Mouse (Mus musculus) forebrain, embryonic 15.5 days (tissue): ENCODE measurements around the gene Dpf3. TPM values are rescaled to one million over a fixed set of nuclear protein-coding genes. Genes with fewer than 3 reads are reported as not detected.

ENCODE experiments used
- ATAC-seq: fragments of 200-750 bp; cut with Nextera tagmentation; replicated peaks from 2 replicates; pipeline ENCODE4 v1.8.0; 2017; ENCODE audit warnings: mild to moderate bottlenecking, moderate TSS enrichment, moderate library complexity
- H3K27ac ChIP-seq: fragments of 300-500 bp; sonication (generic); replicated peaks from 2 replicates; pipeline ENCODE4 v1.5.1; 2015; ENCODE audit warnings: mild to moderate bottlenecking, inconsistent platforms
- H3K27me3 ChIP-seq: fragments of 300-500 bp; sonication (generic); 2 replicates; pipeline ENCODE4 v1.6.1; 2015; ENCODE audit warnings: inconsistent platforms
- H3K36me3 ChIP-seq: fragments of 300-500 bp; sonication (generic); 2 replicates; pipeline ENCODE4 v1.6.1; 2015; ENCODE audit warnings: mild to moderate bottlenecking, inconsistent platforms
- H3K4me1 ChIP-seq: fragments of 300-500 bp; sonication (generic); 2 replicates; pipeline ENCODE4 v1.6.1; 2015; ENCODE audit warnings: inconsistent platforms
- H3K4me2 ChIP-seq: fragments of 300-500 bp; sonication (generic); replicated peaks from 2 replicates; pipeline ENCODE4 v1.6.1; 2015; ENCODE audit warnings: mild to moderate bottlenecking, inconsistent platforms
- H3K4me3 ChIP-seq: fragments of 300-500 bp; sonication (generic); 2 replicates; pipeline ENCODE4 v1.5.1; 2015; ENCODE audit warnings: mild to moderate bottlenecking, inconsistent platforms
- H3K9ac ChIP-seq: fragments of 300-500 bp; sonication (generic); replicated peaks from 2 replicates; pipeline ENCODE4 v1.6.1; 2015; ENCODE audit warnings: mild to moderate bottlenecking, inconsistent platforms
- H3K9me3 ChIP-seq: fragments of 300-500 bp; sonication (generic); 2 replicates; pipeline ENCODE4 v1.6.1; 2016; ENCODE audit warnings: inconsistent platforms
- WGBS: fragments of 180-500 bp; shearing (Covaris S2); methylation state at CpG from one replicate; pipeline ENCODE4 v1.1.7; 2015; ENCODE audit warnings: mixed read lengths; 5-methylcytosine and 5-hydroxymethylcytosine counted together
- polyA plus RNA-seq: library from polyadenylated mRNA; unstranded; fragments of >200 nt; fragmentation: Nextera tagmentation; extraction: Ambion mirVana; gene quantifications from 2 replicates; pipeline ENCODE4 v1.2.1, GENCODE M21; 2015

Dpf3 gene
- polyA plus RNA-seq, 1 experiment from 2014 or later: 11.2 TPM

- no peak overlapping the region for H3K4me3 ChIP-seq
- peaks cover 10% of the 10 kb centered on the region for H3K4me1 ChIP-seq
- peak overlapping the region; percentile 40 for H3K27ac ChIP-seq
- H3K36me3 ChIP-seq: no peaks in the 10 kb centered on the region
- no peaks in the 10 kb centered on the region for H3K9me3 ChIP-seq
- H3K27me3 ChIP-seq: no peaks in the 10 kb centered on the region
- H3K4me2 ChIP-seq: no peak overlapping the region
- no peak overlapping the region for H3K9ac ChIP-seq
- no peak for ATAC-seq
- 60% methylated on average over 11 of the region's 11 CpGs for WGBS
Observed at GRCm38 (mm10) chr12:83424720-83425444, 62.6 kb downstream of the Dpf3 start.

GRCm38 (mm10) chr12:83424086-83424719, 63.3 kb downstream of the Dpf3 start:
- ATAC-seq: no peak
- Histone ChIP-seq H3K4me3 (no peak overlapping the region), H3K27ac (peak overlapping the region; percentile 40; the same call in 1 of the 2 replicates), H3K36me3 (no peaks in the 10 kb centered on the region), H3K4me1 (peaks cover 10% of the 10 kb centered on the region), H3K27me3 (no peaks in the 10 kb centered on the region), H3K9ac (no peak overlapping the region), H3K9me3 (no peaks in the 10 kb centered on the region), H3K4me2 (no peak overlapping the region)
- 68% methylated on average over 12 of the region's 12 CpGs for WGBS

GRCm38 (mm10) chr12:83420346-83420745, 67.2 kb downstream of the Dpf3 start:
- no peaks in the 10 kb centered on the region for H3K36me3 ChIP-seq
- no peak overlapping the region for H3K27ac ChIP-seq
- H3K4me1 ChIP-seq: peaks cover 10% of the 10 kb centered on the region
- H3K27me3 ChIP-seq: no peaks in the 10 kb centered on the region
- H3K4me3 ChIP-seq: no peak overlapping the region
- no peak overlapping the region for H3K9ac ChIP-seq
- no peak overlapping the region for H3K4me2 ChIP-seq
- H3K9me3 ChIP-seq: no peaks in the 10 kb centered on the region
- 94% methylated on average over 5 of the region's 5 CpGs for WGBS
- no peak for ATAC-seq

DNA sequence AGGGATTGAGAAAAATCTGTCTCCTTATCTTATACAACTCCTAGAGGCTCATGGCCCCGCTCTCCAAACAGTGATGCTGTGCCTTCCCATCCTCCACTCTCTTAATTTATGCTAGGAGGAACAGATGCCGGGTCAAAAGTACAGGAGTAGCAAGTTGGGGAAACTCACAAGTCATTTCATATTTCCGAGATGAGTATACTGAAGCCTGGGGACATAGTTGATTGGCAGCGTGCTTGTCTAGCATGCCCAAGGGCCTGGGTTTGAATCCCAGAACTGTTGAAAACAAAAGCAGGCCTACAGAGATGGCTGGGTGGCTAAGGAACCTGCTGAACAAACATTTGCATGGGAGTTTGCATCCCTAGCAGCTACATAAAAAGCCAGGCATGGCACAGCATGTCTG, 72.3 kb downstream of the Dpf3 start:
- no peak for ATAC-seq
- 83% methylated on average over 4 of the region's 4 CpGs for WGBS
- Histone ChIP-seq H3K27me3 (no peaks in the 10 kb centered on the region), H3K9ac (no peak overlapping the region), H3K4me2 (no peak overlapping the region), H3K27ac (no peak overlapping the region), H3K4me1 (peaks cover 15% of the 10 kb centered on the region; the same call in 1 of the 2 replicates), H3K36me3 (no peaks in the 10 kb centered on the region), H3K4me3 (no peak overlapping the region), H3K9me3 (no peaks in the 10 kb centered on the region)

DNA sequence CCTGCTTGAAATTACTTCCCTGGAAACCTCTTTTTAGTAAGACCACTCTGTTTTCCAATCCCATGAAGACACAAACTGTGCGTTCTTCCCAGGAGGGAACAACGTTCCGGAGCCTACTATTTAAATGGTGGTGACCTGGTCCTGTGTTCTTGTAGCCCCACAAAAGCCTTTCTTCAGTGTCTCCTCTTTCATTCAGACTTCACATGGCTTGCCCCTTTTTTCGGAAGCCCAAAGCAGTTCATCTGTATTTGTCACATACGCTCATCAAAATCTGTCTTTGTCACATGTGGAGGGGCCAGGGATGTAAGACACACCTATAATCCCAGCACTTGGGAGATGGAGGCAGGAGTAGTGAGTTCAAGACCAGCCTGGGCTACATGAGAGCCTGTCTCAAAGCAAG, 73.8 kb downstream of the Dpf3 start:
- H3K4me3 ChIP-seq: no peak overlapping the region
- ATAC-seq: no peak
- H3K4me1 ChIP-seq: peaks cover 15% of the 10 kb centered on the region; the same call in 1 of the 2 replicates
- WGBS: 88% methylated on average over 5 of the region's 5 CpGs
- H3K4me2 ChIP-seq: no peak overlapping the region
- no peak overlapping the region for H3K9ac ChIP-seq
- H3K9me3 ChIP-seq: no peaks in the 10 kb centered on the region
- no peaks in the 10 kb centered on the region for H3K36me3 ChIP-seq
- H3K27ac ChIP-seq: no peak overlapping the region
- no peaks in the 10 kb centered on the region for H3K27me3 ChIP-seq

- H3K4me1 ChIP-seq: peaks cover 15% of the 10 kb centered on the region; the same call in 1 of the 2 replicates
- peak; percentile 92 for ATAC-seq
- H3K27ac ChIP-seq: peak overlapping the region; percentile 53
- H3K9me3 ChIP-seq: no peaks in the 10 kb centered on the region
- H3K9ac ChIP-seq: no peak overlapping the region
- H3K36me3 ChIP-seq: no peaks in the 10 kb centered on the region
- WGBS: 47% methylated on average over 17 of the region's 17 CpGs
- no peaks in the 10 kb centered on the region for H3K27me3 ChIP-seq
- no peak overlapping the region for H3K4me2 ChIP-seq
- H3K4me3 ChIP-seq: no peak overlapping the region
Observed at GRCm38 (mm10) chr12:83411721-83412521, 75.6 kb downstream of the Dpf3 start.

DNA sequence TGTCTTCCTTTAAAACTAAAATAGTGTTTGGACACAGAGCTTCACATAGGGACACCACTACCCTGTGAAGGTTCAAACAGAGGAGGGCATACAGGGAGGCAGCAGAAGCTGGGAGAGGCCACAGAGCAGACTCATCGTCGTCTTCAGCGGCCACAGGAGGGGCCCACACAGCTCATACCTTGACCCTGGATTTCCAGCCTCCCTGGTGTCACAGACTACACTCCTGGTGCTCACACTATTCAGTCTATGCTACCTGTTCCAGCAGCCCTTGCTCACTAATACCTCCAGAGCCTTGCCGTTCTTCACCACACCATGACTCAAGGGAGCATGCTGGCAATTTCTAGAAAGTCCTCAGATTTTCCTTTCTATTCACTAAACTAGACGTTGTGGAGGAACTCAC, 76.5 kb downstream of the Dpf3 start:
- Histone ChIP-seq H3K4me3 (no peak overlapping the region), H3K4me1 (peaks cover 15% of the 10 kb centered on the region; the same call in 1 of the 2 replicates), H3K27ac (peak overlapping the region; percentile 53), H3K36me3 (no peaks in the 10 kb centered on the region), H3K9me3 (no peaks in the 10 kb centered on the region), H3K9ac (no peak overlapping the region), H3K27me3 (no peaks in the 10 kb centered on the region), H3K4me2 (no peak overlapping the region)
- WGBS: 75% methylated on average over 5 of the region's 5 CpGs
- no peak for ATAC-seq

DNA sequence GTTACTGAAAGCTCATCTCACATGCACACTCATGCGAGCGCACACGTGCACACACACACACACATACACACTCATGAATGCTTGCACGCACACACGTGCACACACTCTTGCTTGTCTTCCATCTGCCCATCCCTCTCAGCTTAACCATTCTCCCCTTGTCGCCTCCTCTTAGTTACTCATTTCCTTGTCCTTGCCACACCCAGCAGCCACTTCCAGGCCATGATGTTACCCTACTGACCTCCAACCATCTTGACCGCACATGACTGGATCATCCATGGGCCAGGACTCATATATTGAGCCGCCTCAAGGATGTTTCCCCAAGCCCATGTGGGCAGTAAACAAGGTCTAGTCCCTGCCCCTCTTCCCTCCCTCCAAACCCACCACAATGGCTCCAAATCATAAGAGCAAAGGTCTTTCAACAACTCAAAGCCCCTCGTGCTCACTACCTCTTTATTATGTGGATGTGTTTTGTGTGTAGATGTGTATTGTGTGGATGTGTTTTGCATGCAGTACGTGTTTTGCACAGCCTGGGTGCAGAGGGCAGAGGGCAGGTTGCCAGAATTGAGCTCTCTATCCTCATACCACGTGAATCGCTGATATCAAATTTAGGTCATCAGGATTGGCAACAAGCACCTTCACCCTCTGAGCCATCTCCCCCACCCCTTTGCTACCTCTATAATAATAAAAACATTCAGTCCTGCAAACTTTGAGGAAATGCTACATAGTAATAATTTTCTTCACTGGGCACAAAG, 82.0 kb downstream of the Dpf3 start:
- Histone ChIP-seq H3K36me3 (no peaks in the 10 kb centered on the region), H3K9me3 (no peaks in the 10 kb centered on the region), H3K4me1 (no peaks in the 10 kb centered on the region), H3K9ac (no peak overlapping the region), H3K27me3 (no peaks in the 10 kb centered on the region), H3K4me2 (no peak overlapping the region), H3K4me3 (no peak overlapping the region), H3K27ac (no peak overlapping the region)
- ATAC-seq: no peak
- WGBS: 91% methylated on average over 12 of the region's 12 CpGs

DNA sequence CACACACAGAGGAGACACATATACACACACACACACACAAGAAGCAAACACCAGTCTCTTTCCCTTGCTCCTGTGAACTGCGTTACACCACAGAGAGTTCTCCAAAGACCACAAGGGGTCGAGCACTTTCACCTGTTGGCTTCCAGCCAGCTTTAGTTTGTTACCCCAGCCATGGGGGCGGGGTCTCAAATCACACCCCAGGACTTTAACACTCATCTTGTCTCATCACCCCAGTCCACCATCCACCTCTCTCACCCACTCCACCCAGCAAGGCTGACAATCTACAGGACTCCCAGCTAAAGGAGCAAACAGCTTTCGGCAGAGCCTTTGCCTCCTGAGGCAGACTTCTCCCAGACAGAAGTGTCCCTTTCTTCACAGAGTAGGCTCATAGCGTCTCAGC, 85.2 kb downstream of the Dpf3 start:
- no peak for ATAC-seq
- no peak overlapping the region for H3K27ac ChIP-seq
- no peaks in the 10 kb centered on the region for H3K36me3 ChIP-seq
- H3K4me2 ChIP-seq: no peak overlapping the region
- H3K4me3 ChIP-seq: no peak overlapping the region
- no peaks in the 10 kb centered on the region for H3K4me1 ChIP-seq
- H3K9ac ChIP-seq: no peak overlapping the region
- no peaks in the 10 kb centered on the region for H3K9me3 ChIP-seq
- H3K27me3 ChIP-seq: no peaks in the 10 kb centered on the region
- WGBS: 76% methylated on average over 5 of the region's 5 CpGs

- no peak overlapping the region for H3K27ac ChIP-seq
- no peak overlapping the region for H3K4me3 ChIP-seq
- H3K4me1 ChIP-seq: no peaks in the 10 kb centered on the region
- H3K27me3 ChIP-seq: no peaks in the 10 kb centered on the region
- no peaks in the 10 kb centered on the region for H3K9me3 ChIP-seq
- no peak overlapping the region for H3K4me2 ChIP-seq
- H3K9ac ChIP-seq: no peak overlapping the region
- WGBS: 90% methylated on average over 16 of the region's 16 CpGs
- no peak for ATAC-seq
- H3K36me3 ChIP-seq: no peaks in the 10 kb centered on the region
Observed at GRCm38 (mm10) chr12:83392011-83392410, 95.5 kb downstream of the Dpf3 start.

- no peaks in the 10 kb centered on the region for H3K36me3 ChIP-seq
- H3K27ac ChIP-seq: no peak overlapping the region
- no peak overlapping the region for H3K4me2 ChIP-seq
- 46% methylated on average over 3 of the region's 3 CpGs for WGBS
- H3K27me3 ChIP-seq: no peaks in the 10 kb centered on the region
- no peak overlapping the region for H3K4me3 ChIP-seq
- no peaks in the 10 kb centered on the region for H3K4me1 ChIP-seq
- no peak for ATAC-seq
- no peak overlapping the region for H3K9ac ChIP-seq
- H3K9me3 ChIP-seq: no peaks in the 10 kb centered on the region
Observed at GRCm38 (mm10) chr12:83387554-83387953, 100.0 kb downstream of the Dpf3 start.
